Mouse (Mus musculus) embryo, embryonic 10.5 days (tissue): ENCODE data around the gene Oxa1l.
A peak's percentile ranks its signal among the peaks of the same experiment; 100 is the strongest.
"Not testable (repeated sequence)": the region's sequence is repeated elsewhere in the genome, so short reads cannot be mapped to it uniquely, and the experiment has no call there.

Experiments used
- DNase-seq: peaks from one replicate; pipeline ENCODE4 v3.0.0-alpha.2; 2015; ENCODE audit warnings: low spot score

Gene Oxa1l

GRCm38 (mm10) chr14:54360577-54361340 lies at the start of gene Oxa1l:
TSS of gene Oxa1l (plus strand) at chr14:54360834.
- DNase-seq, result peak; percentile 97

DNA sequence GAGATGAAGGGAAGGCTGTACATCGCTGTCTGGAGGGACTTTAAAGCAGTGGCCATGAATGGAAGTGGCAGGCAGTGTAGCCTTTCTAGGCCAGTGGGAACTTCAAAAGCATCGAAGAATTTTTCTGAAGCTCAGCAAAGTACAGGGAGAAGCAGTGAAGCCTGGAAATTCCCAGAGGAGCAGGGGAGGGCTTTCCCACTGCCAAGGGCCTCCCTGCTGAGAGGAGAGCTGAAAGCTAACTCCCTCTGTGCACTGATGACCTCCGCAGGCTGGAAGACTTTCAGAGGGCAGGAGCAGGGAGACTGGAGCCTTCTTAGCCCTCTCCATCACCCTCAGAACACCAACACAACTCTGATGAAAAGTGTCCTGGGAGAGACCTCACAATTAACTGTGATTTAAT lies 48.9 kb upstream of the Oxa1l start:
- DNase-seq, result no peak

DNA sequence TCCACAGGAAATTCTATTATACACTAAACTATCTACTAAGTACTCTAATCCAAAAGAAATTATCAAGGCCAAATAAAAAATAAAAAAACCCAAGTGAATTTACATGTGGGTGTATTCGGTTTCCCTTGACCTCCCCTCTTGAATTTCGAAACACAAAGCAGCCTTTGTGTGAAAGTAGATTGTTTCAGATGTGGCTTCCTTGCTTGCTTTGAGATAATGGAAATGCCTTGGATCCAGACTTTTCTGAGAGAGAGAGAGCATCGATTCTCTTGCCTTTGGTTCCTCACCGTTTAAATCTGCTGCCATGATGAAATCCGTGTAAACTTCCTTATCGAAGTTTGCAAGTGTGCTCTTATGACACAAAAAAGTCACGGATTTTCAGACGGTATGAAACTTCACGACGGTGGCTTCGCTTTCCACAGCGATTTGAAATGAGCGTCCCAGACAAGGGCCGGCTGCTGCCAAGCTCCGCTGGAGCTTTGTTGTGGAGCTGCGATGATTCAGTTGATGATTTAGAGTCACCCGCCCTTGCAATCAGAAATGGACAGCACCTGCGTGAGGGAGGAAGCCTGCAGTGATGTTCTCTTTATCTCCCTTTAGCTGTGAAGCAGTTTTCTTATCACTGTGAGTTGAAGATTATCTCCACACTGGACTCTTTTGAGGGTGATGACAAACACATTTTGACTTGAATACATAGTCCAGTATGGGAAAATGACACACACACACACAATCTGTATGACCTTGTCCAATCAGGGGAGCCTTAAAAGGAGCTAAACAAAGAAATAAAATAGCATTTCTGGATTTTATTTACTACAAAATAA lies 38.9 kb upstream of the Oxa1l start:
- no peak for DNase-seq

DNA sequence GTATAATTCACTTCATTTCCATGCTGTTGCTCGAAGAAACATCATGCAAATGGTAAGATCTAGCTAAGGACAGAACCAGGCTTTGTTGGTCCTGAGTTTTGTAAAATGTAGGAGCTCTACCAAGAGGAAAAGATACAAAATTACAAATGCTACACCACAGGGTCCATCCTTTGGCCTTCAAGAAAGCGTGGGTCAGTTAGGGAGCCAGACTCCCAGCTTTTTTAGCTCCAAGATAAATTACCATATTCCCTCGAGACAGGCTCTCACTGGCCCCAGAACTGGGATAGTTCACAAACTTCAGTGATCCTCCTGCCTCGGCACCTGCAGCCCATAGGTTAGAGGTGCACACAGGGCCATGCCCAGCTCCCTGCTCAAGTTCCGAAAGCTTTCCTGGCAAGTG lies 36.1 kb upstream of the Oxa1l start:
- DNase-seq, result no peak

DNA sequence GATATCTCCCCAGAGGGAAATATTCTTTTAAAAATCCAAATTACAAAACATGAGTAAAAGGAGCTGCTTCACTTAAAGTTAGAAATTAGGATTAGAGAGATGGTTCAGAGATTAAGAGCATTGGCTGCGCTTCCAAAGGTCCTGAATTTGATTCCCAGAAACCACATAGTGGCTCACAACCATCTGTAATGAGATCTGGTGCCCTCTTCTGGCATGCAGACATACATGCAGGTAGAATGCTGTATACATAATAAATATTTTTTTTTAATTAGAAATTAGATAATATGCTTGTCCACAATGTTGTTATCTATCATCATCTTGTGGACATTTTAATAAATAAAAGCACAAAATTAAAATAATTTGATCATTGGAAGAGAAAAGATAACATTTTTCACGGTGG lies 32.1 kb upstream of the Oxa1l start:
- DNase-seq, result no peak

GRCm38 (mm10) chr14:54329201-54329600 lies 31.4 kb upstream of the Oxa1l start:
- DNase-seq, result no peak

GRCm38 (mm10) chr14:54331178-54331577 lies 29.5 kb upstream of the Oxa1l start:
- no peak for DNase-seq

DNA sequence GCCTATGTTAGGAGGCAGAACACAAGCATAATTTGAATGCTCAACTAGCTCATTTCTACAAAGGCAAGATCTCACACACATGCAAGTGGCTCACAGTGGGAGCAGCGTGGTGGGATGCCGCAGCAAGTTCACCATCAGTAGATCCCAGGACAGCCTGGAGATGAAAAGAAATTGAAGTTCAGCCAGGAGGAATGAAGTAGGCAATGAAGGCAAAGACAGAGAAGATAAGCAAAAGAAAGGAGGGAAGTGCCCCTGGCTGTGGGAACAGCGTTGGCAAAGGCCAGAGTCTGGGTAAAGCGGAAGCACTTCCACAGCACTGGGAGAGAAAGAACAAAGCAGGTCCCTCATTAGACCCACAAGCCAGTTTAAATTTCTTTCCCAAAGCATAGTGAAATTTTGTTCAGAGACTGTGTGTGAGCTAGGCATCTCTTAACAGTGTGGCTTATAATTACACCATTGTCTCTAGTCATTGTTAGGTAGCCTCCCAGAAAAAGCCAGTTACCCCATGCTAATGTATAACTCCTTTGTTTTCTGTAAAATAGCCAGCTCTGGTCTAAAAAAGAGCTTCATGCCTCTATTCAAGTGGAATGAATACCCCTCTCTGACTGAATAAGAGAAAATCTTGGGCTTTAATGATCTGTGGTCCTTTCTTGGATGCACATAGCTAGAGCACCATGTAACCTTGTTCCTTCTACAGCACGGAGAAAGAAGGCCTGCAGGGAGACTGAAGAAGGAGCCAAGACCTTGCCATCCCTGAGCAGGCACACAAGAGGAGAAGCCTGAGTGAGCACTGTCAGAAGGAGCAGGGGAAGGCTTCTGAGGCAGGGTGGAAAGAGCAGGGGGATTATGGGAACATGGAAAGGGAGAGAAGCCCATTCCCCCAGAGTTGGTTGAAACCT lies 28.2 kb upstream of the Oxa1l start:
- DNase-seq, result peak; percentile 20

DNA sequence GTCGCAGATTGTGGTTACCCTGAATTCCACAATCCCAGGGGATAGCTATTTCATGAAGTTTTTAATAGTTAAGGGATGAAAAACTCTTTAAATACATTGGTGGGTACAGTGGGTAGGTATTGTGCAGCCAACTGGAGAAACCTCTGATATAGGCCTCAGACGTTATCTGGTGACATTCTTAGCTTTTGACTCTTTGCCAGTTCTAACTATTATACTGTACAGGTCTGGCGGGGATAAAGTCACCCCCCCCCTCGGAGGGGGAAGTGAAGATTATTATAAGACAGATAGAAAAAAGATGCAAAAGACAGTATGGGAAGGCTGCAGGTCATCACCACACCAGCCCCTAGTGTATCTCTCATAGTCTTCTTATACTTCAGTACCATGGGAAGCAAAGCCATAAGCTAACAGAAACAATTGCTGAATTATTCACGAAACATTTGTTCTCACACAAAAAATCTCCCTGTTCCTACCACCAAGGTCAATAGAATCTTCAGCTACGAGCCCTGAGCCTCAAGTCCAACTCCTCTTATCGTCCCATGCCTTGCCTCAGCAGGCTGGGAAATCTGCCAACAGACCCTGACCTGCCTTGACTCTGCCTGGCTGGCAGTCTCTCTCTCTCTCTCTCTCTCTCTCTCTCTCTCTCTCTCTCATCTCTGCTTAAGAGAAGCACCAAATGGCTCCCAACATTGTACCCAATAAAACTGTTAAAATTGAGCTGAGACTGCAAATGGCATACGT lies 27.0 kb upstream of the Oxa1l start:
- DNase-seq, result no peak

GRCm38 (mm10) chr14:54340836-54341235 lies 19.8 kb upstream of the Oxa1l start:
- DNase-seq, result no peak

DNA sequence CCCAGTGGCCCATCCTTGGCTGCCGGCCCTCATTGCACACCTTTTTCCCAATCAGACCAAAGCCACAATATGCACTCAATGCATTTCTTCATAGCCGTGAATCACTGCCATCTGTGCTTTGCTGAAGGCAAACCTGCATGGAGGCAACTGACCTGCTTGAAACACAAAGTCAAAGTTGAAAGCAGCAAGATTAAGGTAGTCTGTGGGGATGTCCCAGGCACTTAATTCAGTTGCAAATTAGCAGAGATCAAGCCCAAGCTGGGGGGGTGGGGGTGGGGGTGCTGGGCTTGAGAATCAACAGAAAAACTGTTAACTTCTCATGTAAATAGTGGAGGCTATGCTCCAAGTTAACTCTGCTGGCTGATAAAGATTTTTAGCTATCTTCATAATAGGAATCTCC lies 18.8 kb upstream of the Oxa1l start:
- DNase-seq, result not testable (repeated sequence)

- not testable (repeated sequence) for DNase-seq
Measured at GRCm38 (mm10) chr14:54350773-54351541, 9.7 kb upstream of the Oxa1l start.

DNA sequence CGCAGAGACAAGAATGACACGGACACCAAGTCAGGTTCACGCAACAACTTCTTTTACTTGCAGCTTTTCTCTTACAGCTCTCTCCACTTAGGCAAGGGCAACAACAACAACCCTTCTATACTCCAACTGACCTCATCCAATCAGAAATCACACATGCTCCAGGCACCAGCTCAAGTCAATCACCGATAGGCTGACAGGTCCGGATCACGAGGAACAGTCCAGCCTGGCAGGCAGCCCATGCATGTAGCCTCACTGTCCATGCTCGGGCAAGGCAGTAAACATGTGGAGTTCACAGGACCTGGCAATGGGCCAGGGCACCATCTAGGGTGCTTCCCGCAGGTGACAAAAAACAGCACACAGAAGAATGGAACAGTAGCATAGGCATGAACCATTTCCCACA lies 8.3 kb upstream of the Oxa1l start:
- no peak for DNase-seq

- no peak for DNase-seq
Measured at GRCm38 (mm10) chr14:54354406-54354805, 6.2 kb upstream of the Oxa1l start.

DNA sequence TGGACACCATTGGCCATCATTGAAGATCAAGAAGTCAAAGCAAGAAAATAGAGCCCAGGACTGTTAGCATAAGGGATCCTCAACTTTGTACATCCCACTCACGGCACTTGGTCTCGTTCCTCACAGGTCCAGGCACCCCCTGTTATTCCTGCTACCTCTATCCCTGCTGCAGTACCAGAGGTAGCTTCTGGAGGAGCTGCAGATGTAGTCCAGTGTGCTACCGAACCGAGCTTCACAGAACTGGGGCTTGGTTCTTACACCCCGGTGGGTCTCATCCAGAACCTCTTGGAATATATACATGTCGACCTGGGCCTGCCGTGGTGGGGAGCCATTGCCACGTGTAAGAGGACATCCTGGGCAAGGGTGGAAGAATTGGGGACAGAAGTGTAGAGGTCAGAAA lies 2.5 kb downstream of the Oxa1l start:
- no peak for DNase-seq

DNA sequence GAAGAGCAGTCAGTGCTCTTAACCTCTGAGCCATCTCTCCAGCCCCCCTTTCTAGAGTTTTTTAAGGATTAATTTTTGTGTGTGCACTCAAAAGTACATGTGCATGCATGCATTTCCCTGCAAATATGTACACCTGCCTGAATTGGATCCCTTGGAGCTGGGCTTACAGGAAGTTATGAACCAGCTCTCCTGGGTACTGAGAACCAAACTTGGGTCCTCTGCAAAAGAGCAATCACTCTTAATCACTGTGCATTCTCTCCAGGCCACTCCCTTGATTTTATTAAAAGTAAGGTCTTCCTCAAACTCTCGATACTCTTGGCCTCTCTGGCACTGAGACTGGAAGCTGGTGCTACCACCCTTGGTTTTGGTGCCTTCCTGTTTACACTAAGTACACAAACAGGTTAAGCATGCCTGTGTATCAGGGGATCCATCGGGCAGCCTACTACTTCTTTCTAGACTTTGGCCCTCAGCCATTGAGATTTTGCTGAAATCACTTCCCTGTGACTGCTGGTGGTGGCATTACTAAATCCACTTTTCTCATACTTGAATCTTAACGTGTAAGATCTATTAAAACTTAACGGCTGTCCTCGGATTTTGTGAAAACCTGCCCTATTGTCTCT lies 4.5 kb downstream of the Oxa1l start:
- DNase-seq, result no peak

- no peak for DNase-seq
Measured at GRCm38 (mm10) chr14:54366581-54366980, 5.9 kb downstream of the Oxa1l start.

DNA sequence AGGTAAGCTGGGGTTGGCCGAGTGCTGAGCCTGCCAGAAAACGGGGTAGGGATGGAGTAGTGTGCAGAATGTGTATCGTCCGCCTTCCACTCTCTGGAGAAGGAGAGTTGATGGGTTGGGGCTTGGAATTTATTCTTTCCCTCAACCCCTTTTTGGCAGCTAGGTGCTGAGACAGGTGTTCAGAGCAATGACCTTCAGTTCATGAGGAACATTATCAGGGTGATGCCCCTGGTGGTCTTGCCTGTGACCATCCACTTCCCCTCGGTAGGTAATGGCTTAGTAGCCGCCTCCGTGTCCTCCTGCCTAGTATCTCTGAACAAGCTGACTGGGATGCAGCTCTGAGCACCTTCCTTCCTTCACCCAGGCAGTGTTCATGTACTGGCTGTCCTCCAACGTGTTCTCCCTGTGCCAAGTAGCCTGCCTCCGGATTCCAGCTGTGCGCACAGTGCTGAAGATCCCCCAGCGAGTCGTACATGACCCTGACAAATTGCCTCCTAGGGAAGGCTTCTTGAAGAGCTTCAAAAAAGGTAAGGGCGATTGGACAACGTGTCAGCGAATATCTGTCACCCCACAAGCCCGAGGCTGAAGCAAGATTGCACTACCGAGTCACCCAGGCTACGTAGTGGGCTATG lies 6.9 kb downstream of the Oxa1l start:
- DNase-seq, result no peak

DNA sequence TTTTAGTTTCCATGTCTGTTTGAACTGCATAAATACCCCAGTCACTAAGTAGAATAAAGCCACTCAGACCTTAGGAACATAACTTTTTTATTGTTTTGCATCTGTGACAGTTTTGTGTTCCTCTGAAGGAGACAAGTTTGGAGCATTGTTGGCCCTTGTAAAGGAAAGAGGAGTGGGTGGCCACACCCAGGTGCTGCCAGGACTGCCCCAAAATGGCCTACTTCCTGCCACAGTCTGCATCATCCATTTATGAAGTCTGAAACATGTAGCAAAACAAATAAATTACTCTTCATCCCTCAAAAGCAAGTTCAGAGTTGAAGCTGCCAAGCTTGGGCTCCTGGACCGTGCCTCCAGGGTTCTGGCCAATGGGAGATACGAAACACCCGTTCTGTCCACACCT lies 8.7 kb downstream of the Oxa1l start:
- no peak for DNase-seq

DNA sequence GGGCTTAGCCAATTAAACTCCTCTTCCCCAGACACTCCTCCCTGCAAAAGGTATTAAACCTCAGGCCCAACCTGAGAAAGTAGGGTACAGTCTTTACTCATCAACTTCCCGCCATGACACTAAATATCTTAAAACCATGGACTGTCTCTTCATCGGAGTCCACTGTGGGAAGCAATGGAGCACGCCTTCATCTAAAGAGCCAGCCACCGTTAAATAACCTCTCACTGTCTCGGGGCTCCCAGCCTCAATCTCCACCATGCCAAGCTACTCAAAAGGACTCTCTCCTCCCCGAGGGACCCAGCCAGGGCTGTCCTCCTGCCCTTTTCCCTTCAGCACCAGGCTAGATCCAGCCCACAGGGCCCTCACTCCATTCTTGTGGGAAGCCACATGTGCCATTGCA lies 10.0 kb downstream of the Oxa1l start:
- DNase-seq, result no peak
